Mouse (Mus musculus) brain, embryonic 14.5 days (tissue): ENCODE data around the gene Zbtb44.

Experiments used
- CTCF ChIP-seq: fragments of 200-500 bp; IDR thresholded peaks from 2 replicates; pipeline ENCODE4 v1.5.1; 2012; ENCODE audit warnings: inconsistent platforms, mild to moderate bottlenecking, moderate library complexity, borderline replicate concordance; ENCODE audit not compliant: insufficient read depth, insufficient read length; ENCODE audit errors: extremely low read depth
- POLR2A ChIP-seq: fragments of 200-500 bp; IDR thresholded peaks from 2 replicates; pipeline ENCODE4 v1.6.1; 2012; ENCODE audit warnings: mild to moderate bottlenecking, inconsistent platforms, borderline replicate concordance; ENCODE audit not compliant: poor library complexity, insufficient read depth, insufficient read length, severe bottlenecking; ENCODE audit errors: extremely low read depth

GRCm38 (mm10) chr9:31090081-31091023 lies 59.9 kb downstream of the Zbtb44 start:
- TF ChIP-seq CTCF, result no peak
- no peak for TF ChIP-seq POLR2A
